Mouse (Mus musculus): ENCODE results near the gene Snrnp35. TPM values are rescaled to one million over a fixed set of nuclear protein-coding genes. Genes with fewer than 3 reads are reported as not detected.
A peak's percentile ranks its signal among the peaks of the same experiment; 100 is the strongest.

Snrnp35 gene
- polyA plus RNA-seq, 1 experiment from 2014 or later: 21.9 TPM

DNA sequence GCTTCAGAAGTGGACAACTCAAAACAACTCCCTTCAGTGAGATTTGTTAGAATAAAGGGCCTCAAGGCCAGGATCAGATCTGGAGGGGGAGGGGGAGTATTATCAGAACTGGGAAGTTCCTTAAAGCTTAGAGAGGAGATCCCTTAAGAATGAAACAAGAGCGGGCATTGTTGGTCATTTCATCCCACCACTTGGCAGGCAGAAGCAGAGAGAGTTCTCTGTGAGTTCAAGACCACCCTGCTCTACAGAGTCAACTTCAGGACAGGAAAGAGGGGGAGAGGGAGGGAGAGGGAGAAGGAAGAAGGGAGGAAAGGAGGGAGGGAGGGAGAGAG lies 4.1 kb upstream of the Snrnp35 start:
- Histone ChIP-seq H3K4me2 (ENCODE audit: low read length) (peak overlapping the region; percentile 82), H3K27ac (ENCODE audit: low read depth, low read length) (peak overlapping the region; percentile 70), H3K4me3 (ENCODE audit: low read length) (no peak overlapping the region; the same call in 1 of the 2 replicates), H3K27me3 (replicated peaks; ENCODE audit: control insufficient read depth, insufficient read depth, low read length) (no peaks in the 10 kb centered on the region), H3K4me1 (ENCODE audit: control insufficient read depth, insufficient read depth, low read depth, low read length) (peaks cover 20% of the 10 kb centered on the region), H3K9ac (ENCODE audit: low read depth, low read length) (no peak overlapping the region), H3K9me3 (ENCODE audit: control insufficient read depth, low read length) (no peaks in the 10 kb centered on the region), H3K36me3 (ENCODE audit: control insufficient read depth, insufficient read depth, low read length) (no peaks in the 10 kb centered on the region)
- 75% methylated on average over 1 of the region's 1 CpGs for WGBS
- ATAC-seq: no peak

DNA sequence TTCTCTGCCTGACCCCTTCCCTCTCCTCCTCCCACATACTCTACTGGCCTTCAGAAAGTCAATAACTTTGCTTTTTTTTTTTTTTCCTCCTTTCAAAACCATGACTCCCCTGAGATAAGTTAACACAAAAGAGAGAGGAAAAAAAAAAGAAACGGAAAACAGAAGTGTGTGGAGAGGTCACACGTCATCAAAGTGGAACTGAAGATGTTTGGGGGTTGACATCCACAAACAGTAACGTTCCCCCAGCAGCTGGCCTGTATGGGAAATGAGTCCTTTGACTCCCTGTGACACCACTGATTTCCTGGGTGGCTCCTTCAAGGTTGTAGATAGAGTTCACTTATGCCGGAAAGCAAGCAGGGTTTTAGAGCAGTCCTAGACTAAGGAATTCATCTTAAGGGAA lies 2.8 kb upstream of the Snrnp35 start:
- no peak for ATAC-seq
- 69% methylated on average over 4 of the region's 4 CpGs for WGBS
- H3K4me1 ChIP-seq (ENCODE audit: control insufficient read depth, insufficient read depth, low read depth, low read length): peaks cover 28% of the 10 kb centered on the region

GRCm38 (mm10) chr5:124481714-124482113 lies 1.2 kb upstream of the Snrnp35 start:
- no peak for ATAC-seq
- 89% methylated on average over 4 of the region's 4 CpGs for WGBS
- Histone ChIP-seq H3K9me3 (ENCODE audit: control insufficient read depth, low read length) (no peaks in the 10 kb centered on the region), H3K4me3 (ENCODE audit: low read length) (no peak overlapping the region), H3K9ac (ENCODE audit: low read depth, low read length) (no peak overlapping the region), H3K27ac (ENCODE audit: low read depth, low read length) (no peak overlapping the region), H3K27me3 (replicated peaks; ENCODE audit: control insufficient read depth, insufficient read depth, low read length) (no peaks in the 10 kb centered on the region), H3K4me2 (ENCODE audit: low read length) (no peak overlapping the region), H3K36me3 (ENCODE audit: control insufficient read depth, insufficient read depth, low read length) (no peaks in the 10 kb centered on the region), H3K4me1 (ENCODE audit: control insufficient read depth, insufficient read depth, low read depth, low read length) (peaks cover 21% of the 10 kb centered on the region)

More for the DNA sequence above, 2.8 kb upstream of the Snrnp35 start:
- Histone ChIP-seq H3K27me3 (replicated peaks; ENCODE audit: control insufficient read depth, insufficient read depth, low read length) (no peaks in the 10 kb centered on the region), H3K4me2 (ENCODE audit: low read length) (no peak overlapping the region), H3K9ac (ENCODE audit: low read depth, low read length) (no peak overlapping the region), H3K27ac (ENCODE audit: low read depth, low read length) (no peak overlapping the region), H3K9me3 (ENCODE audit: control insufficient read depth, low read length) (no peaks in the 10 kb centered on the region), H3K4me3 (ENCODE audit: low read length) (no peak overlapping the region), H3K36me3 (ENCODE audit: control insufficient read depth, insufficient read depth, low read length) (no peaks in the 10 kb centered on the region)

DNA sequence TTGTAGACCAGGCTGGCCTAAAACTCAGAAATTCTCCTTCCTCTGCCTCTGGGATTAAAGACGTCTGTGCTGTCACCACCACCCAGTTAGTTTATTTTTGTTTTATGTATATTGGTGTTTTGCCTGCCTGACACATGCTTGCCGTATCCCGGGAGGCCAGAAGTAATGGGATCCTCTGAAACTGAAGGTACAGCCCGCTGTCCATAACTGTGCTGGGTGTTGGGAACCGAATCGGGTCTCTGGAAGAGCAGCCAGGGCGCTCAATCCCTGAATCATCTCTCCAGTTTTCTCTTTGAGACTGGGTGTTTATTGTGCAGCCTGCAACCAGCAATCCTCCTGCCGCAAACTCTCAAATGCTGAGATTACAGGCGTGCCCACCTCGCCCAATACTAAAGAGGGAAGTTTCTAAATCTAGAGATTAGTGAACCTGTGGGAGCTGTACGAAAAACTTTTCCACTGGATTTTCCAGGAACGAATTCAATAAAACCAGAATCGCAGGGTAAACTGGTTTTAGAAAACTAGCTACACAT lies 433 bp upstream of the Snrnp35 start:
- ATAC-seq: no peak
- Histone ChIP-seq H3K4me3 (ENCODE audit: low read length) (peak overlapping the region; percentile 65), H3K4me1 (ENCODE audit: control insufficient read depth, insufficient read depth, low read depth, low read length) (peaks cover 18% of the 10 kb centered on the region), H3K9ac (ENCODE audit: low read depth, low read length) (peak overlapping the region; percentile 83), H3K36me3 (ENCODE audit: control insufficient read depth, insufficient read depth, low read length) (no peaks in the 10 kb centered on the region), H3K27ac (ENCODE audit: low read depth, low read length) (peak overlapping the region; percentile 98), H3K4me2 (ENCODE audit: low read length) (peak overlapping the region; percentile 81), H3K27me3 (replicated peaks; ENCODE audit: control insufficient read depth, insufficient read depth, low read length) (no peaks in the 10 kb centered on the region), H3K9me3 (ENCODE audit: control insufficient read depth, low read length) (no peaks in the 10 kb centered on the region)
- WGBS: 5% methylated on average over 13 of the region's 13 CpGs

DNA sequence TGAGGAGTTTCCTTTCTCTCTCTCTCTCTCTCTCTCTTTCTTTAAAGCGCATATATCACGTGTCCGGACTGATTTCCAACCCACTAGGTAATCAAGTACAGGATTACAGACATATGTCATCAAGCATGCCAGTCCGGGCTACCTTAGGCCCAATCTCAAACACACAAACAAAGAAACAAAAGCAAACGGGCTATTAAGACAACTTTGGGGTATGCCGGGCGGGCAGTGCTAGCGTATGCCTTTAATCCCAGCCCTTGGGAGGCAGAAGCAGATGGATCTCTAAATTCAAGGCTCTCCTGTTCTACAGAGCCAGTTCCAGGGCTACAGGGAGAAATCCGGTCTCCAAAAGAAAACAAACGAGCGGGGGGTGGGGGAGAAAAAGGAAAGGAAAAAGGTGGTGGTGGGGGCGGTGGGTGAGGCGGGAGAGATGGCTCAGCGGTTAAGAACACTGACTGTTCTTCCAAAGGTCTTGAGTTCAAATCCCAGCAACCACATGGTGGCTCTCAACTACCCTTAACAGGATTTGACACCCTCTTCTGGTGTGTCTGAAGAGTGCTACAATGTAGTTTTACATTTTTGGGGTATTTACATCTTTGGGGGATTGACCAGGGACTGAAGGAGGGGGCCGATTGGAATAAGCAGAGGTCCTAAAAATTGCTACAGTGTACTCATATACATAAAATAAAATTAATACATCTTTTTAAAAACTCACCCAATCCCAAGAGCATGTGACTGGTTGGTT lies 892 bp downstream of the Snrnp35 start:
- peak overlapping the region; percentile 81 for H3K4me2 ChIP-seq (ENCODE audit: low read length)
- peaks cover 13% of the 10 kb centered on the region for H3K4me1 ChIP-seq (ENCODE audit: control insufficient read depth, insufficient read depth, low read depth, low read length)
- peak overlapping the region; percentile 83 for H3K9ac ChIP-seq (ENCODE audit: low read depth, low read length)
- 7% methylated on average over 15 of the region's 15 CpGs for WGBS
- peak overlapping the region; percentile 98 for H3K27ac ChIP-seq (ENCODE audit: low read depth, low read length)
- no peaks in the 10 kb centered on the region for H3K9me3 ChIP-seq (ENCODE audit: control insufficient read depth, low read length)
- H3K4me3 ChIP-seq (ENCODE audit: low read length): peak overlapping the region; percentile 65
- H3K36me3 ChIP-seq (ENCODE audit: control insufficient read depth, insufficient read depth, low read length): no peaks in the 10 kb centered on the region
- H3K27me3 ChIP-seq (replicated peaks; ENCODE audit: control insufficient read depth, insufficient read depth, low read length): no peaks in the 10 kb centered on the region
- ATAC-seq: no peak; the same call in 1 of the 2 replicates

GRCm38 (mm10) chr5:124485654-124486053 lies 2.7 kb downstream of the Snrnp35 start:
- 90% methylated on average over 5 of the region's 5 CpGs for WGBS
- Histone ChIP-seq H3K9me3 (ENCODE audit: control insufficient read depth, low read length) (no peaks in the 10 kb centered on the region), H3K27ac (ENCODE audit: low read depth, low read length) (no peak overlapping the region), H3K4me1 (ENCODE audit: control insufficient read depth, insufficient read depth, low read depth, low read length) (peaks cover 12% of the 10 kb centered on the region), H3K9ac (ENCODE audit: low read depth, low read length) (no peak overlapping the region), H3K4me2 (ENCODE audit: low read length) (no peak overlapping the region), H3K4me3 (ENCODE audit: low read length) (no peak overlapping the region), H3K36me3 (ENCODE audit: control insufficient read depth, insufficient read depth, low read length) (peaks cover 2% of the 10 kb centered on the region; the same call in 1 of the 2 replicates), H3K27me3 (replicated peaks; ENCODE audit: control insufficient read depth, insufficient read depth, low read length) (no peaks in the 10 kb centered on the region)
- ATAC-seq: no peak

DNA sequence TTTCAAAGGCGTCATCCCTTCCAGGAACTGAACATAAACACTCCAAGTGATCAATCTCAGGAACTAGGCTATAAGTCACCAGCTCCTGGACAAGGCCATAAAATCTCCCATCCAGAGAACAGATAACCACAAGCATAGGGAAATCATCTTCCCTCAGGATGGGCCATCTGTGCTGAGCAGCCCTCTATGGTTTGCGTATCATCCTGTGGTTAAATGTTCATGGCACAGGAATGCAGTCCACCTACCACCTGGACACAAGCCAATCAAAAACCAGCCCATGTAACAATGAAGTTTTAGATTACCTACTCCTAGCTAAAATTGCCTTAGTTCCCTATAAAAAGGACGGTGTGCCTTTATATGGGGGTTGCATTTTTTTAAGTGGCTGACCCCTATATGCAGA lies 6.0 kb downstream of the Snrnp35 start:
- no peak overlapping the region for H3K4me3 ChIP-seq (ENCODE audit: low read length)
- peaks cover 3% of the 10 kb centered on the region; the same call in 1 of the 2 replicates for H3K36me3 ChIP-seq (ENCODE audit: control insufficient read depth, insufficient read depth, low read length)
- H3K9me3 ChIP-seq (ENCODE audit: control insufficient read depth, low read length): no peaks in the 10 kb centered on the region
- H3K9ac ChIP-seq (ENCODE audit: low read depth, low read length): no peak overlapping the region
- H3K27ac ChIP-seq (ENCODE audit: low read depth, low read length): no peak overlapping the region
- H3K4me1 ChIP-seq (ENCODE audit: control insufficient read depth, insufficient read depth, low read depth, low read length): peaks cover 8% of the 10 kb centered on the region
- no peak overlapping the region for H3K4me2 ChIP-seq (ENCODE audit: low read length)
- WGBS: 96% methylated on average over 3 of the region's 3 CpGs
- no peaks in the 10 kb centered on the region for H3K27me3 ChIP-seq (replicated peaks; ENCODE audit: control insufficient read depth, insufficient read depth, low read length)
- no peak for ATAC-seq

GRCm38 (mm10) chr5:124491732-124492131 lies 8.8 kb downstream of the Snrnp35 start:
- 78% methylated on average over 4 of the region's 4 CpGs for WGBS
- peaks cover 3% of the 10 kb centered on the region; the same call in 1 of the 2 replicates for H3K36me3 ChIP-seq (ENCODE audit: control insufficient read depth, insufficient read depth, low read length)

DNA sequence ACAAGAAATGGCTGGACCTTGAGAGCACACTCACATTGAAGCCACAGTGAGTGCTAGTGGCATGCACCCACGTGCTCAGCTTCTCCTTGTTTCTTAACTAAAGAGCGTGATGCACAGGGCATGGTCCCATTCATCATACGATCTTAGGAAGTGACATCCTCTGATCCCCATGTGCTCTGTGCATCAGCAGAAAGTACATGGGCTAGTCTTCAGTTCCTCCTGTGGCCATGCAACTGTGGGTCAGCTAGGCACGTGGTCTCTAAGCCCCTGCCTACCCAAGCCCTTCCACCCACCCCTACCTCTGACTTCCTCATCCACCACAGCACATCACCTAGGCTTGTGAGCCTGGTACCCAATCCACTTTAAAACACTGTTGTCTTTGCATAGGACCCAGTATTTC lies 9.7 kb downstream of the Snrnp35 start:
- 86% methylated on average over 4 of the region's 4 CpGs for WGBS

More at GRCm38 (mm10) chr5:124491732-124492131, 8.8 kb downstream of the Snrnp35 start:
- no peaks in the 10 kb centered on the region for H3K4me1 ChIP-seq (ENCODE audit: control insufficient read depth, insufficient read depth, low read depth, low read length)
- H3K4me2 ChIP-seq (ENCODE audit: low read length): no peak overlapping the region
- H3K27me3 ChIP-seq (replicated peaks; ENCODE audit: control insufficient read depth, insufficient read depth, low read length): no peaks in the 10 kb centered on the region
- no peaks in the 10 kb centered on the region for H3K9me3 ChIP-seq (ENCODE audit: control insufficient read depth, low read length)
- H3K4me3 ChIP-seq (ENCODE audit: low read length): no peak overlapping the region
- H3K9ac ChIP-seq (ENCODE audit: low read depth, low read length): no peak overlapping the region
- no peak for ATAC-seq
- H3K27ac ChIP-seq (ENCODE audit: low read depth, low read length): no peak overlapping the region

More for the DNA sequence above, 9.7 kb downstream of the Snrnp35 start:
- Histone ChIP-seq H3K9ac (ENCODE audit: low read depth, low read length) (no peak overlapping the region), H3K27me3 (replicated peaks; ENCODE audit: control insufficient read depth, insufficient read depth, low read length) (no peaks in the 10 kb centered on the region), H3K4me2 (ENCODE audit: low read length) (no peak overlapping the region), H3K9me3 (ENCODE audit: control insufficient read depth, low read length) (no peaks in the 10 kb centered on the region), H3K36me3 (ENCODE audit: control insufficient read depth, insufficient read depth, low read length) (peaks cover 3% of the 10 kb centered on the region; the same call in 1 of the 2 replicates), H3K4me3 (ENCODE audit: low read length) (no peak overlapping the region), H3K27ac (ENCODE audit: low read depth, low read length) (no peak overlapping the region), H3K4me1 (ENCODE audit: control insufficient read depth, insufficient read depth, low read depth, low read length) (no peaks in the 10 kb centered on the region)
- no peak for ATAC-seq
